Mouse (Mus musculus) thymus, adult 2 months (tissue): ENCODE measurements around the gene Fam98c.

ENCODE experiments used
- CTCF ChIP-seq: fragments of 200-500 bp; IDR thresholded peaks from 2 replicates; pipeline ENCODE4 v1.5.1; 2012; ENCODE audit warnings: mild to moderate bottlenecking, control low read depth, low read length, moderate library complexity, borderline replicate concordance; ENCODE audit not compliant: control insufficient read depth, poor library complexity, insufficient read depth; ENCODE audit errors: extremely low read depth
- POLR2A ChIP-seq: fragments of 200-500 bp; IDR thresholded peaks from 2 replicates; pipeline ENCODE4 v1.6.1; 2012; ENCODE audit warnings: mild to moderate bottlenecking, low read length, control low read depth, moderate library complexity; ENCODE audit not compliant: control insufficient read depth, poor library complexity, insufficient read depth; ENCODE audit errors: extremely low read depth

GRCm38 (mm10) chr7:29141416-29141815, 14.6 kb downstream of the Fam98c start:
- TF ChIP-seq POLR2A (no peak), CTCF (0 out of 2 replicates have a peak, but pooled peaks have one; percentile 16)
